Mouse (Mus musculus): ENCODE measurements at regions not wholly inside any gene's neighbourhood (a gene's known extent, or its start where the extent isn't known, plus 50 kb on each side); places are given as distances from the start of the nearest gene placed in this dataset.

DNA sequence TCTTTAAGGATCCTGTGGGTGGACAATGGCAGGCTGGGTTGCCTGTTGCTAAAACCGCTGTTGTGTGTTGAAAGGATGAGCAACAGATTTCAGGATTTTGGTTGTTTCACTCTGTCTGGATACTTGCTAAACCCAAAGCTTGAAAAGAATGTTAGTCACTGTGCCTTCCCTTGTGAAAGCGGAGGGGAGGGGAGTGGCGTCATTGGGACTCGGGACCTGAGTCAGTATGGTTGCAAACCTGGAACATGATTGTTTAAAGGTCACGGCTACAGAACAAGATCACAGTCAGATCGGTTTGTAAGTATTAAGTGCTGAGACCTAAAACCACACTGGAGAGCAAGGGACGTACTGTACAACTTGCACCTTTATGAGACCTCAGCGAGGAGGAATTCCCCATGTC is 344.9 kb upstream of the Gm15217 start:
- TF ChIP-seq CTCF (IDR thresholded peaks at IDR 0.05; ENCODE audit: low read depth) (no peak), EP300 (IDR thresholded peaks at IDR 0.05; ENCODE audit: low read depth) (no peak)
